Mouse (Mus musculus) liver, adult 2 months (tissue): ENCODE results near the gene Lrrc36. TPM values are rescaled to one million over a fixed set of nuclear protein-coding genes. Genes with fewer than 3 reads are reported as not detected.
A peak's percentile ranks its signal among the peaks of the same experiment; 100 is the strongest.

Experiments
- DNase-seq: peaks from one replicate; pipeline ENCODE4 v3.0.0-alpha.2; 2011; ENCODE audit warnings: low read depth, low spot score; ENCODE audit errors: extremely low read depth
- H3K27ac ChIP-seq: fragments of 200-500 bp; replicated peaks from 2 replicates; pipeline ENCODE4 v1.5.1; 2012; ENCODE audit warnings: low read depth, mild to moderate bottlenecking, control low read depth, inconsistent platforms, low read length; ENCODE audit not compliant: insufficient read depth
- H3K27me3 ChIP-seq: fragments of 200-500 bp; 2 replicates; pipeline ENCODE4 v1.6.1; 2012; ENCODE audit warnings: mild to moderate bottlenecking, moderate library complexity, low read length, inconsistent platforms; ENCODE audit not compliant: control insufficient read depth, insufficient read depth
- H3K36me3 ChIP-seq: fragments of 200-500 bp; 2 replicates; pipeline ENCODE4 v1.6.1; 2012; ENCODE audit warnings: low read length, inconsistent platforms; ENCODE audit not compliant: control insufficient read depth, insufficient read depth
- H3K4me1 ChIP-seq: fragments of 200-500 bp; 2 replicates; pipeline ENCODE4 v1.6.1; 2011; ENCODE audit warnings: low read length; ENCODE audit not compliant: control insufficient read depth, insufficient read depth
- H3K4me3 ChIP-seq: fragments of 200-500 bp; 2 replicates; pipeline ENCODE4 v1.5.1; 2011; ENCODE audit warnings: low read depth, mild to moderate bottlenecking, control low read depth, low read length, moderate library complexity; ENCODE audit not compliant: insufficient read depth
- H3K79me2 ChIP-seq: fragments of 200-500 bp; 2 replicates; pipeline ENCODE4 v1.6.1; 2012; ENCODE audit warnings: inconsistent platforms, mild to moderate bottlenecking, low read length, moderate library complexity; ENCODE audit not compliant: control insufficient read depth, insufficient read depth
- H3K9ac ChIP-seq: fragments of 200-500 bp; 2 replicates; pipeline ENCODE4 v1.6.1; 2012; ENCODE audit warnings: low read depth, mild to moderate bottlenecking, control low read depth, inconsistent platforms, low read length
- CTCF ChIP-seq: fragments of 200-500 bp; IDR thresholded peaks from 2 replicates; pipeline ENCODE4 v1.5.1; 2011; ENCODE audit warnings: low read depth, low read length, control low read depth
- POLR2A ChIP-seq: fragments of 200-500 bp; IDR thresholded peaks from 2 replicates; pipeline ENCODE4 v1.6.1; 2011; ENCODE audit warnings: low read length, control low read depth; ENCODE audit not compliant: insufficient read depth; ENCODE audit errors: extremely low read depth
- WGBS: fragments of 180-500 bp; shearing (Covaris S2); methylation state at CpG from one replicate; pipeline ENCODE4 v1.1.7; 2018; 5-methylcytosine and 5-hydroxymethylcytosine counted together
- polyA plus RNA-seq: library from polyadenylated mRNA; depleted of rRNA; stranded (reverse); fragments of >200 nt; gene quantifications from 2 replicates; pipeline ENCODE4 v1.2.3, GENCODE M21; 2012
- total RNA-seq: library from RNA; depleted of rRNA; stranded (reverse); fragments of >200 nt; gene quantifications from 2 replicates; pipeline ENCODE4 v1.2.3, GENCODE M21; 2014

Lrrc36 gene
- total and polyA plus RNA-seq, 2 experiments, result not detected

GRCm38 (mm10) chr8:105476161-105476560, 62.8 kb downstream of the Lrrc36 start:
- Histone ChIP-seq H3K79me2 (no peaks in the 10 kb centered on the region), H3K9ac (no peak overlapping the region), H3K4me1 (peaks cover 9% of the 10 kb centered on the region; the same call in 1 of the 2 replicates), H3K4me3 (no peak overlapping the region), H3K27me3 (no peaks in the 10 kb centered on the region), H3K36me3 (no peaks in the 10 kb centered on the region), H3K27ac (no peak overlapping the region)
- 93% methylated on average over 7 of the region's 7 CpGs for WGBS
- no peak for TF ChIP-seq POLR2A
- no peak for TF ChIP-seq CTCF
- no peak for DNase-seq

GRCm38 (mm10) chr8:105476628-105477413, 63.5 kb downstream of the Lrrc36 start:
- no peak overlapping the region for H3K4me3 ChIP-seq
- TF ChIP-seq POLR2A, result no peak
- peak; percentile 90 for TF ChIP-seq CTCF
- H3K9ac ChIP-seq, result no peak overlapping the region
- 47% methylated on average over 25 of the region's 25 CpGs for WGBS
- no peak overlapping the region for H3K27ac ChIP-seq
- peak; percentile 19 for DNase-seq
- H3K27me3 ChIP-seq, result no peaks in the 10 kb centered on the region
- no peaks in the 10 kb centered on the region for H3K79me2 ChIP-seq
- no peaks in the 10 kb centered on the region for H3K36me3 ChIP-seq
- peaks cover 6% of the 10 kb centered on the region; the same call in 1 of the 2 replicates for H3K4me1 ChIP-seq

- no peaks in the 10 kb centered on the region for H3K79me2 ChIP-seq
- no peak overlapping the region for H3K4me3 ChIP-seq
- H3K4me1 ChIP-seq, result peaks cover 6% of the 10 kb centered on the region; the same call in 1 of the 2 replicates
- no peak for DNase-seq
- WGBS, result 86% methylated on average over 3 of the region's 3 CpGs
- TF ChIP-seq POLR2A, result no peak
- no peak for TF ChIP-seq CTCF
- no peak overlapping the region for H3K27ac ChIP-seq
- H3K27me3 ChIP-seq, result no peaks in the 10 kb centered on the region
- no peak overlapping the region for H3K9ac ChIP-seq
- H3K36me3 ChIP-seq, result no peaks in the 10 kb centered on the region
Measured at GRCm38 (mm10) chr8:105477792-105478191, 64.4 kb downstream of the Lrrc36 start.

- WGBS, result 49% methylated on average over 2 of the region's 2 CpGs
- no peaks in the 10 kb centered on the region for H3K27me3 ChIP-seq
Measured at GRCm38 (mm10) chr8:105481013-105481412, 67.6 kb downstream of the Lrrc36 start.

GRCm38 (mm10) chr8:105481453-105481852, 68.1 kb downstream of the Lrrc36 start:
- DNase-seq, result no peak
- Histone ChIP-seq H3K27me3 (no peaks in the 10 kb centered on the region), H3K9ac (no peak overlapping the region), H3K4me1 (no peaks in the 10 kb centered on the region), H3K27ac (no peak overlapping the region), H3K4me3 (no peak overlapping the region), H3K36me3 (no peaks in the 10 kb centered on the region), H3K79me2 (no peaks in the 10 kb centered on the region)
- 80% methylated on average over 6 of the region's 6 CpGs for WGBS
- TF ChIP-seq CTCF (peak; percentile 55; the same call in 1 of the 2 replicates), POLR2A (no peak)

More at GRCm38 (mm10) chr8:105481013-105481412, 67.6 kb downstream of the Lrrc36 start:
- no peak for TF ChIP-seq CTCF
- TF ChIP-seq POLR2A, result no peak
- H3K4me1 ChIP-seq, result no peaks in the 10 kb centered on the region
- no peak overlapping the region for H3K27ac ChIP-seq
- no peaks in the 10 kb centered on the region for H3K36me3 ChIP-seq
- no peaks in the 10 kb centered on the region for H3K79me2 ChIP-seq
- no peak for DNase-seq
- H3K4me3 ChIP-seq, result no peak overlapping the region
- H3K9ac ChIP-seq, result no peak overlapping the region

GRCm38 (mm10) chr8:105482123-105482522, 68.8 kb downstream of the Lrrc36 start:
- TF ChIP-seq CTCF, result no peak
- no peak for TF ChIP-seq POLR2A
- 93% methylated on average over 8 of the region's 8 CpGs for WGBS
- no peak for DNase-seq

More at GRCm38 (mm10) chr8:105482123-105482522, 68.8 kb downstream of the Lrrc36 start:
- H3K27ac ChIP-seq, result no peak overlapping the region
- H3K4me1 ChIP-seq, result no peaks in the 10 kb centered on the region
- H3K4me3 ChIP-seq, result no peak overlapping the region
- H3K36me3 ChIP-seq, result no peaks in the 10 kb centered on the region
- no peaks in the 10 kb centered on the region for H3K79me2 ChIP-seq
- no peak overlapping the region for H3K9ac ChIP-seq
- no peaks in the 10 kb centered on the region for H3K27me3 ChIP-seq
